Mouse (Mus musculus) lung, embryonic 16.5 days (tissue): ENCODE measurements around the gene Glyctk. TPM values are rescaled to one million over a fixed set of nuclear protein-coding genes. Genes with fewer than 3 reads are reported as not detected.
A peak's percentile ranks its signal among the peaks of the same experiment; 100 is the strongest.
"Not testable (repeated sequence)": the region's sequence is repeated elsewhere in the genome, so short reads cannot be mapped to it uniquely, and the experiment has no call there.

ENCODE experiments used
- ATAC-seq: fragments of 200-750 bp; cut with Nextera tagmentation; 2 replicates; pipeline ENCODE4 v1.8.0; 2017; ENCODE audit warnings: low read depth, mild to moderate bottlenecking, moderate library complexity
- H3K27ac ChIP-seq: fragments of 300-500 bp; sonication (generic); 2 replicates; pipeline ENCODE4 v1.5.1; 2014; ENCODE audit warnings: mild to moderate bottlenecking, control low read depth, low read length
- H3K27me3 ChIP-seq: fragments of 300-500 bp; sonication (generic); 2 replicates; pipeline ENCODE4 v1.6.1; 2014; ENCODE audit warnings: low read depth, low read length, mixed read lengths; ENCODE audit not compliant: control insufficient read depth, insufficient read depth
- H3K36me3 ChIP-seq: fragments of 300-500 bp; sonication (generic); 2 replicates; pipeline ENCODE4 v1.6.1; 2014; ENCODE audit warnings: low read length; ENCODE audit not compliant: control insufficient read depth, insufficient read depth
- H3K4me1 ChIP-seq: fragments of 300-500 bp; sonication (generic); replicated peaks from 2 replicates; pipeline ENCODE4 v1.6.1; 2014; ENCODE audit warnings: low read length, mixed read lengths; ENCODE audit not compliant: control insufficient read depth, insufficient read depth
- H3K4me2 ChIP-seq: fragments of 300-500 bp; sonication (generic); 2 replicates; pipeline ENCODE4 v1.6.1; 2014; ENCODE audit warnings: low read depth, low read length, control low read depth
- H3K4me3 ChIP-seq: fragments of 300-500 bp; sonication (generic); 2 replicates; pipeline ENCODE4 v1.5.1; 2014; ENCODE audit warnings: mild to moderate bottlenecking, low read length, control low read depth
- H3K9ac ChIP-seq: fragments of 300-500 bp; sonication (generic); 2 replicates; pipeline ENCODE4 v1.6.1; 2014; ENCODE audit warnings: low read length, control low read depth
- H3K9me3 ChIP-seq: fragments of 300-500 bp; sonication (generic); 2 replicates; pipeline ENCODE4 v1.6.1; 2016; ENCODE audit warnings: low read length; ENCODE audit not compliant: control insufficient read depth
- WGBS: fragments of 180-500 bp; shearing (Covaris S2); extraction: QIAGEN DNeasy Blood & Tissue Kit; methylation state at CpG from one replicate; pipeline ENCODE4 v1.1.7; 2014; 5-methylcytosine and 5-hydroxymethylcytosine counted together
- polyA plus RNA-seq: library from polyadenylated mRNA; unstranded; fragments of >200 nt; fragmentation: Nextera tagmentation; extraction: Ambion mirVana; gene quantifications from 2 replicates; pipeline ENCODE4 v1.2.1, GENCODE M21; 2015

The Glyctk gene
- polyA plus RNA-seq, 1 experiment from 2014 or later, result 1.4 TPM

- no peaks in the 10 kb centered on the region for H3K36me3 ChIP-seq
- H3K9me3 ChIP-seq, result no peaks in the 10 kb centered on the region
- no peaks in the 10 kb centered on the region for H3K27me3 ChIP-seq
- peak overlapping the region; percentile 58 for H3K4me2 ChIP-seq
- no peak for ATAC-seq
- peaks cover 16% of the 10 kb centered on the region for H3K4me1 ChIP-seq
- H3K27ac ChIP-seq, result no peak overlapping the region
- peak overlapping the region; percentile 92; the same call in 1 of the 2 replicates for H3K9ac ChIP-seq
- WGBS, result 25% methylated on average over 6 of the region's 6 CpGs
- no peak overlapping the region for H3K4me3 ChIP-seq
Measured at GRCm38 (mm10) chr9:106169917-106170316, 12.0 kb upstream of the Glyctk start.

- not testable (repeated sequence) for H3K27ac ChIP-seq, H3K9me3 ChIP-seq, H3K4me3 ChIP-seq, ATAC-seq, H3K27me3 ChIP-seq, H3K9ac ChIP-seq, H3K4me2 ChIP-seq, H3K36me3 ChIP-seq
- H3K4me1 ChIP-seq, result peaks cover 11% of the 10 kb centered on the region
- WGBS, result 71% methylated on average over 1 of the region's 1 CpGs
Measured at GRCm38 (mm10) chr9:106169006-106169405, 11.1 kb upstream of the Glyctk start.

GRCm38 (mm10) chr9:106167703-106168102 lies 9.8 kb upstream of the Glyctk start:
- Histone ChIP-seq H3K4me1 (no peaks in the 10 kb centered on the region; the same call in 1 of the 2 replicates), H3K9me3 (no peaks in the 10 kb centered on the region), H3K27ac (no peak overlapping the region), H3K4me2 (no peak overlapping the region), H3K9ac (no peak overlapping the region), H3K27me3 (peaks cover 2% of the 10 kb centered on the region; the same call in 1 of the 2 replicates), H3K4me3 (no peak overlapping the region), H3K36me3 (no peaks in the 10 kb centered on the region)
- no peak for ATAC-seq
- whole genome bisulfite sequencing, result 40% methylated on average over 1 of the region's 1 CpGs

- Histone ChIP-seq H3K4me2 (no peak overlapping the region), H3K9ac (no peak overlapping the region), H3K36me3 (no peaks in the 10 kb centered on the region), H3K4me1 (no peaks in the 10 kb centered on the region), H3K9me3 (no peaks in the 10 kb centered on the region), H3K4me3 (no peak overlapping the region), H3K27ac (no peak overlapping the region), H3K27me3 (peaks cover 2% of the 10 kb centered on the region; the same call in 1 of the 2 replicates)
- WGBS, result 73% methylated on average over 3 of the region's 3 CpGs
- no peak for ATAC-seq
Measured at GRCm38 (mm10) chr9:106167241-106167640, 9.3 kb upstream of the Glyctk start.

- no peak for ATAC-seq
- H3K36me3 ChIP-seq, result no peaks in the 10 kb centered on the region
- H3K27ac ChIP-seq, result no peak overlapping the region
- 59% methylated on average over 2 of the region's 2 CpGs for WGBS
- no peaks in the 10 kb centered on the region for H3K4me1 ChIP-seq
- no peaks in the 10 kb centered on the region for H3K9me3 ChIP-seq
- no peak overlapping the region for H3K4me2 ChIP-seq
- no peak overlapping the region for H3K9ac ChIP-seq
- H3K4me3 ChIP-seq, result no peak overlapping the region
- H3K27me3 ChIP-seq, result peaks cover 2% of the 10 kb centered on the region; the same call in 1 of the 2 replicates
Measured at GRCm38 (mm10) chr9:106166709-106167108, 8.8 kb upstream of the Glyctk start.

- H3K4me1 ChIP-seq, result 0 out of 2 replicates have a peak, but pooled peaks cover 3% of the 10 kb centered on the region
- ATAC-seq, result no peak
- H3K9ac ChIP-seq, result peak overlapping the region; percentile 78
- H3K27ac ChIP-seq, result peak overlapping the region; percentile 96
- peaks cover 2% of the 10 kb centered on the region; the same call in 1 of the 2 replicates for H3K27me3 ChIP-seq
- peak overlapping the region; percentile 67 for H3K4me2 ChIP-seq
- WGBS, result 36% methylated on average over 5 of the region's 5 CpGs
- H3K4me3 ChIP-seq, result peak overlapping the region; percentile 69
- no peaks in the 10 kb centered on the region for H3K36me3 ChIP-seq
- H3K9me3 ChIP-seq, result no peaks in the 10 kb centered on the region
Measured at GRCm38 (mm10) chr9:106160426-106160825, 2.5 kb upstream of the Glyctk start.

GRCm38 (mm10) chr9:106159784-106160301 lies 1.9 kb upstream of the Glyctk start:
- peak; percentile 91 for ATAC-seq
- Histone ChIP-seq H3K4me3 (peak overlapping the region; percentile 69), H3K27ac (peak overlapping the region; percentile 96), H3K9me3 (no peaks in the 10 kb centered on the region), H3K9ac (peak overlapping the region; percentile 78), H3K36me3 (no peaks in the 10 kb centered on the region), H3K4me2 (peak overlapping the region; percentile 67), H3K4me1 (0 out of 2 replicates have a peak, but pooled peaks cover 3% of the 10 kb centered on the region), H3K27me3 (peaks cover 2% of the 10 kb centered on the region; the same call in 1 of the 2 replicates)
- 3% methylated on average over 24 of the region's 24 CpGs for WGBS

GRCm38 (mm10) chr9:106159237-106159636 lies 1.3 kb upstream of the Glyctk start:
- no peak for ATAC-seq
- no peaks in the 10 kb centered on the region for H3K36me3 ChIP-seq
- no peak overlapping the region for H3K27ac ChIP-seq
- H3K4me3 ChIP-seq, result no peak overlapping the region
- peaks cover 2% of the 10 kb centered on the region; the same call in 1 of the 2 replicates for H3K27me3 ChIP-seq
- no peak overlapping the region for H3K9ac ChIP-seq
- H3K4me1 ChIP-seq, result 0 out of 2 replicates have a peak, but pooled peaks cover 3% of the 10 kb centered on the region
- peak overlapping the region; percentile 19; the same call in 1 of the 2 replicates for H3K4me2 ChIP-seq
- H3K9me3 ChIP-seq, result no peaks in the 10 kb centered on the region
- whole genome bisulfite sequencing, result 85% methylated on average over 9 of the region's 9 CpGs

- no peaks in the 10 kb centered on the region for H3K27me3 ChIP-seq
- H3K4me2 ChIP-seq, result no peak overlapping the region
- no peak overlapping the region for H3K4me3 ChIP-seq
- no peak overlapping the region for H3K9ac ChIP-seq
- no peaks in the 10 kb centered on the region for H3K9me3 ChIP-seq
- 85% methylated on average over 10 of the region's 10 CpGs for WGBS
- H3K27ac ChIP-seq, result no peak overlapping the region
- no peaks in the 10 kb centered on the region for H3K36me3 ChIP-seq
- H3K4me1 ChIP-seq, result 0 out of 2 replicates have a peak, but pooled peaks cover 3% of the 10 kb centered on the region
- ATAC-seq, result no peak
Measured at GRCm38 (mm10) chr9:106157623-106157925, 364 bp downstream of the Glyctk start.
